Mouse (Mus musculus) G1E (cell line): ENCODE results near the gene Icmt.

Experiments used
- CTCF ChIP-seq: IDR thresholded peaks from 2 replicates; pipeline ENCODE4 v1.5.1; 2012; ENCODE audit warnings: low read depth, low read length, inconsistent platforms, mixed read lengths
- POLR2AphosphoS5 ChIP-seq: IDR thresholded peaks from 2 replicates; pipeline ENCODE4 v1.6.1; 2012; ENCODE audit warnings: low read depth, low read length, inconsistent platforms; ENCODE audit not compliant: insufficient replicate concordance

- TF ChIP-seq CTCF = no peak
- TF ChIP-seq POLR2AphosphoS5 = no peak
Measured at GRCm38 (mm10) chr4:152288398-152288945, 8.6 kb upstream of the Icmt start.
